Mouse (Mus musculus) activated CD4-positive, CD25-positive, alpha-beta regulatory T cell (primary cell): ENCODE data around the gene Kat6b. TPM values are rescaled to one million over a fixed set of nuclear protein-coding genes. Genes with fewer than 3 reads are reported as not detected.

Experiments
- polyA plus RNA-seq, 2 experiments: library from polyadenylated mRNA; unstranded; fragments of 100-300 nt; shearing (Covaris generic); gene quantifications; one replicate each; pipeline ENCODE4 v1.2.1; 2017

Kat6b gene
- polyA plus RNA-seq: 10 to 100 TPM; 15.6 to 17.8 TPM

DNA sequence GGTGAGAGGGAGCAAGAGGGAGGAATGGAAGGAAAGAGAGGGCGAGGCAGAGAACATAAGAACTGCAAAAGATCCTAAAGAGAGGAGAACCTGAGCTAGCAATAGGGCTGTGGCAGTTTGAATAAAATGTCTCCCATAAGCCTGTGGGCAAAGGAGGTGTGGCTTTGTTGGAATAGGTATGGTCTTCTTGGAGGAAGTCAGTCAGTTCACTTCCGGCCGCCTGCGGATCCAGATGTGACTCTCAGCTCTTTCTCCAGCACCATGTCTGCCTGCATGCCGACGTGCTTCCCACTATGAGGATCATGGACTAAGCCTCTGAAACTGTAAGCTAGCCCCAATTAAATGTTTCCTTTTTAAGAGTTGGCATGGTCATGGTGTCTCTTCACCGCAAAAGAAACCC is at the start of gene Kat6b:
Kat6b (plus strand) TSS at position 204 of the 400 bp plus-strand sequence.

GRCm38 (mm10) chr14:21714486-21714885 is 233.3 kb downstream of the Kat6b start, which contains the start of gene Dupd1:
Gene Dupd1 (minus strand): TSS chr14:21714576.

Other genes starting within 250 kb of the Kat6b start
- not detected for gene Dupd1, start 233.1 kb downstream of the Kat6b start, polyA plus RNA-seq